Mouse (Mus musculus): ENCODE measurements around the gene Nt5dc3.

The Nt5dc3 gene

GRCm38 (mm10) chr10:86778398-86779116, at the start of gene Nt5dc3:
TSS of gene Nt5dc3 (plus strand) at chr10:86779005.
- peak; percentile 99 for DNase-seq

GRCm38 (mm10) chr10:86730823-86731499, 47.8 kb upstream of the Nt5dc3 start:
- DNase-seq, result peak; percentile 96

- DNase-seq, result no peak
Observed at GRCm38 (mm10) chr10:86731500-86731863, 47.3 kb upstream of the Nt5dc3 start.

- no peak for DNase-seq
Observed at GRCm38 (mm10) chr10:86735036-86735435, 43.8 kb upstream of the Nt5dc3 start.

- DNase-seq, result no peak
Observed at GRCm38 (mm10) chr10:86742918-86743317, 35.9 kb upstream of the Nt5dc3 start.

- no peak for DNase-seq
Observed at GRCm38 (mm10) chr10:86744306-86744705, 34.5 kb upstream of the Nt5dc3 start.

GRCm38 (mm10) chr10:86755816-86756502, 22.8 kb upstream of the Nt5dc3 start:
- DNase-seq, result no peak

GRCm38 (mm10) chr10:86757724-86758123, 21.1 kb upstream of the Nt5dc3 start:
- DNase-seq, result no peak

- no peak for DNase-seq
Observed at GRCm38 (mm10) chr10:86758211-86758610, 20.6 kb upstream of the Nt5dc3 start.

- DNase-seq, result no peak
Observed at GRCm38 (mm10) chr10:86761236-86761635, 17.6 kb upstream of the Nt5dc3 start.

GRCm38 (mm10) chr10:86761722-86762383, 17.0 kb upstream of the Nt5dc3 start:
- DNase-seq, result no peak

- no peak for DNase-seq
Observed at GRCm38 (mm10) chr10:86762384-86762730, 16.4 kb upstream of the Nt5dc3 start.

- no peak for DNase-seq
Observed at GRCm38 (mm10) chr10:86763672-86764071, 15.1 kb upstream of the Nt5dc3 start, which contains the start of gene Gm49358. TSS of gene Gm49358 (plus strand) at chr10:86763972.

GRCm38 (mm10) chr10:86765344-86765966, 13.3 kb upstream of the Nt5dc3 start:
- DNase-seq, result no peak

GRCm38 (mm10) chr10:86769216-86769615, 9.6 kb upstream of the Nt5dc3 start:
- DNase-seq, result no peak

GRCm38 (mm10) chr10:86769797-86770196, 9.0 kb upstream of the Nt5dc3 start:
- no peak for DNase-seq

GRCm38 (mm10) chr10:86771701-86772100, 7.1 kb upstream of the Nt5dc3 start:
- no peak for DNase-seq

- peak; percentile 16 for DNase-seq
Observed at GRCm38 (mm10) chr10:86772231-86772631, 6.6 kb upstream of the Nt5dc3 start.

- no peak for DNase-seq
Observed at GRCm38 (mm10) chr10:86773360-86773759, 5.4 kb upstream of the Nt5dc3 start.

GRCm38 (mm10) chr10:86776281-86776680, 2.5 kb upstream of the Nt5dc3 start:
- no peak for DNase-seq

- no peak for DNase-seq
Observed at GRCm38 (mm10) chr10:86777614-86778319, 1.0 kb upstream of the Nt5dc3 start.

GRCm38 (mm10) chr10:86779117-86779755, 431 bp downstream of the Nt5dc3 start:
- DNase-seq, result peak; percentile 39

Data from lung, postnatal 36 days (tissue).